Mouse (Mus musculus) Patski (cell line): Measurements from ENCODE around the gene Olfr175-ps1. TPM values are rescaled to one million over a fixed set of nuclear protein-coding genes. Genes with fewer than 3 reads are reported as not detected.

ENCODE experiments used
- ATAC-seq: fragments of 100-300 bp; one replicate; pipeline ENCODE4 v1.8.0; 2021
- CTCF ChIA-PET: fragments of 350-600 bp; sonication (Branson Sonifier 250); formaldehyde crosslinking; loops from one replicate; lab custom pipeline; 2022; ENCODE audit warnings: inconsistent platforms; lab: Charles Lee
- POLR2A ChIA-PET: fragments of 350-600 bp; sonication (Branson Sonifier 250); formaldehyde crosslinking; loops from one replicate; lab custom pipeline; 2022; ENCODE audit warnings: antibody characterized with exemption, inconsistent platforms; lab: Charles Lee
- DNase-seq: peaks from one replicate; pipeline ENCODE4 v3.0.0-alpha.2; 2011; ENCODE audit warnings: low read depth, low spot score
- H3K27me3 ChIP-seq: fragments of 371-371 bp; one replicate; pipeline ENCODE4 v1.5.1; 2021
- CTCF ChIP-seq: fragments of 100-300 bp; IDR thresholded peaks from one replicate; pipeline ENCODE4 v1.5.1; 2021
- in situ Hi-C: fragments of 300-500 bp; cut with MboI; formaldehyde crosslinking; loops from 3 replicates; pipeline ENCODE4 v1.11.1; 2018; ENCODE audit warnings: low pct_unique_long_range_greater_than_20kb, mixed read lengths
- polyA plus RNA-seq: library from polyadenylated mRNA; unstranded; gene quantifications from one replicate; pipeline ENCODE4 v1.2.3, GENCODE M21; 2021

The Olfr175-ps1 gene
- not detected for polyA plus RNA-seq

- DNase-seq (no peak), ATAC-seq (no peak)
- CTCF ChIA-PET, result no interaction called here
- POLR2A ChIA-PET, result no interaction called here
- TF ChIP-seq CTCF, result no peak
- in situ Hi-C loops, result loop anchor here (10.0 kb wide), 1 partner anchor 48 kb away; the partner anchor contains the start of gene Olfr177
- H3K27me3 ChIP-seq, result no peaks in the 10 kb centered on the region
Measured at GRCm38 (mm10) chr16:58826732-58827319, at the start of gene Olfr175-ps1. Gene Olfr175-ps1, minus strand, starts transcription at chr16:58826782.

GRCm38 (mm10) chr16:58874668-58875067 lies 48.1 kb upstream of the Olfr175-ps1 start, which contains the start of gene Olfr177:
Gene Olfr177, minus strand, starts transcription at chr16:58874768.
- POLR2A ChIA-PET, result no interaction called here
- CTCF ChIA-PET, result no interaction called here
- in situ Hi-C loops, result loop anchor here (10.0 kb wide), 1 partner anchor 50 kb away; the partner anchor contains the start of gene Olfr175-ps1
- no peaks in the 10 kb centered on the region for H3K27me3 ChIP-seq
- no peak for TF ChIP-seq CTCF
- ATAC-seq (no peak), DNase-seq (no peak)

GRCm38 (mm10) chr16:58861479-58861878 lies 34.9 kb upstream of the Olfr175-ps1 start:
- ATAC-seq, result no peak

GRCm38 (mm10) chr16:58860032-58860737 lies 33.6 kb upstream of the Olfr175-ps1 start:
- H3K27me3 ChIP-seq, result no peaks in the 10 kb centered on the region
- ATAC-seq (no peak), DNase-seq (no peak)
- in situ Hi-C loops, result no loop called here
- no peak for TF ChIP-seq CTCF
- CTCF ChIA-PET, result no interaction called here
- POLR2A ChIA-PET, result no interaction called here

More at GRCm38 (mm10) chr16:58861479-58861878, 34.9 kb upstream of the Olfr175-ps1 start:
- ChIA-PET CTCF (no interaction called here), POLR2A (no interaction called here)
- in situ Hi-C loops, result no loop called here
- no peak for TF ChIP-seq CTCF
- no peak for DNase-seq
- no peaks in the 10 kb centered on the region for H3K27me3 ChIP-seq

DNA sequence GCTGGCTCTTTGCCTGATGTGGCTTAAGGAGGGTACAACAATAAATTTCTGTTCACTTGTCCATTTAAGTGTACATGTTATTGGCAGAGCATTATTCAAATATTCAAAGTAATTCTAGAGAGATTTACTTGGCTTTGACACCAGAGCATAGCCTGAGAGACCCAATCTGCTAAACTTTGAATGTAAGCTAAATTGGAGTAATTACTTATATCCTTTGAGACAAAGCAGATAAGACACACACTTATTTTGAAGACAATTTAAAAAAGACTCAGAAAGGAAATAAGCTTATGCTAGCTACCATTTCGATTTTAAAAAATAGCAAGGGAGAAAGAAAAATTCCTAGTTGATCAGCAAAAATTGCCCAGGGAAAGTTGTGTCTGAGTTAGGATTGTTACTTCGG lies 26.4 kb downstream of the Olfr175-ps1 start, which contains the start of gene Olfr173:
TSS of gene Olfr173 (minus strand) at position 101 of the 400 bp plus-strand sequence.
- DNase-seq, result no peak
- no peak for ATAC-seq
- in situ Hi-C loops, result loop anchor here (5.0 kb wide), 1 partner anchor 48 kb away; no protein-coding TSS in a partner anchor
- H3K27me3 ChIP-seq, result peaks cover 11% of the 10 kb centered on the region
- ChIA-PET CTCF (no interaction called here), POLR2A (no interaction called here)
- TF ChIP-seq CTCF, result no peak

Other genes starting within 250 kb of the Olfr175-ps1 start
- gene Gm813, start 209.8 kb downstream of the Olfr175-ps1 start, polyA plus RNA-seq, result not detected
- not detected for gene E330017A01Rik, start 188.0 kb downstream of the Olfr175-ps1 start, polyA plus RNA-seq
- gene Cpox, start 156.5 kb downstream of the Olfr175-ps1 start, polyA plus RNA-seq, result 27.3 TPM
- gene Gpr15, start 107.7 kb downstream of the Olfr175-ps1 start, polyA plus RNA-seq, result not detected
- gene Cldnd1, start 98.9 kb downstream of the Olfr175-ps1 start, polyA plus RNA-seq, result 70.1 TPM
- not detected for gene Olfr172, start 63.6 kb downstream of the Olfr175-ps1 start, polyA plus RNA-seq
- gene Olfr173, start 26.5 kb downstream of the Olfr175-ps1 start, polyA plus RNA-seq, result not detected
- not detected for gene Olfr177, start 48.0 kb upstream of the Olfr175-ps1 start, polyA plus RNA-seq
- not detected for gene Olfr178, start 65.3 kb upstream of the Olfr175-ps1 start, polyA plus RNA-seq
- not detected for gene Olfr181, start 102.0 kb upstream of the Olfr175-ps1 start, polyA plus RNA-seq
- not detected for gene Olfr180, start 102.6 kb upstream of the Olfr175-ps1 start, polyA plus RNA-seq
- not detected for gene Olfr183, start 168.6 kb upstream of the Olfr175-ps1 start, polyA plus RNA-seq
- gene Olfr186, start 203.5 kb upstream of the Olfr175-ps1 start, polyA plus RNA-seq, result not detected
- gene Olfr187, start 213.0 kb upstream of the Olfr175-ps1 start, polyA plus RNA-seq, result not detected